Mouse (Mus musculus) CD4-positive, CD25-positive, alpha-beta regulatory T cell, adult 2 months (primary cell): ENCODE measurements around the gene Dock8.

ENCODE experiments used
- DNase-seq: peaks from one replicate; pipeline ENCODE4 v3.0.0-alpha.2; 2012; ENCODE audit warnings: low read depth, low spot score

The Dock8 gene

GRCm38 (mm10) chr19:25251610-25252140 lies 252.3 kb downstream of the Dock8 start:
- no peak for DNase-seq
